Mouse (Mus musculus): Measurements from ENCODE around the gene Slc12a7. TPM values are rescaled to one million over a fixed set of nuclear protein-coding genes. Genes with fewer than 3 reads are reported as not detected.
"Not testable (repeated sequence)": the region's sequence is repeated elsewhere in the genome, so short reads cannot be mapped to it uniquely, and the experiment has no call there.

Gene Slc12a7
- polyA plus RNA-seq, 1 experiment from 2014 or later: 12.6 TPM

- Histone ChIP-seq H3K9me3 (ENCODE audit: control insufficient read depth, low read length) (no peaks in the 10 kb centered on the region), H3K4me3 (replicated peaks; ENCODE audit: low read depth, low read length) (no peak overlapping the region), H3K9ac (replicated peaks; ENCODE audit: low read length) (no peak overlapping the region), H3K4me1 (ENCODE audit: control insufficient read depth, insufficient read depth, low read length) (no peaks in the 10 kb centered on the region), H3K27me3 (ENCODE audit: control insufficient read depth, insufficient read depth, low read length) (no peaks in the 10 kb centered on the region), H3K27ac (replicated peaks; ENCODE audit: low read depth, low read length) (no peak overlapping the region), H3K36me3 (ENCODE audit: control insufficient read depth, insufficient read depth, low read length) (no peaks in the 10 kb centered on the region), H3K4me2 (ENCODE audit: low read length) (no peak overlapping the region)
- no peak for ATAC-seq (ENCODE audit: low FRiP score, low TSS enrichment)
- 94% methylated on average over 1 of the region's 1 CpGs for WGBS
- DNase-seq: no peak
Measured at GRCm38 (mm10) chr13:73694972-73695371, 37.9 kb upstream of the Slc12a7 start.

GRCm38 (mm10) chr13:73696529-73696928, 36.4 kb upstream of the Slc12a7 start:
- Histone ChIP-seq H3K27me3 (ENCODE audit: control insufficient read depth, insufficient read depth, low read length) (no peaks in the 10 kb centered on the region), H3K9me3 (ENCODE audit: control insufficient read depth, low read length) (no peaks in the 10 kb centered on the region), H3K9ac (replicated peaks; ENCODE audit: low read length) (no peak overlapping the region), H3K27ac (replicated peaks; ENCODE audit: low read depth, low read length) (no peak overlapping the region), H3K4me1 (ENCODE audit: control insufficient read depth, insufficient read depth, low read length) (no peaks in the 10 kb centered on the region), H3K4me2 (ENCODE audit: low read length) (no peak overlapping the region), H3K4me3 (replicated peaks; ENCODE audit: low read depth, low read length) (no peak overlapping the region), H3K36me3 (ENCODE audit: control insufficient read depth, insufficient read depth, low read length) (no peaks in the 10 kb centered on the region)
- DNase-seq (no peak), ATAC-seq (ENCODE audit: low FRiP score, low TSS enrichment) (no peak)
- 91% methylated on average over 3 of the region's 3 CpGs for WGBS

GRCm38 (mm10) chr13:73699714-73700113, 33.2 kb upstream of the Slc12a7 start:
- no peaks in the 10 kb centered on the region for H3K9me3 ChIP-seq (ENCODE audit: control insufficient read depth, low read length)
- no peaks in the 10 kb centered on the region for H3K4me1 ChIP-seq (ENCODE audit: control insufficient read depth, insufficient read depth, low read length)
- H3K27me3 ChIP-seq (ENCODE audit: control insufficient read depth, insufficient read depth, low read length): no peaks in the 10 kb centered on the region
- H3K27ac ChIP-seq (replicated peaks; ENCODE audit: low read depth, low read length): no peak overlapping the region
- ATAC-seq (ENCODE audit: low FRiP score, low TSS enrichment) (no peak), DNase-seq (no peak)
- 86% methylated on average over 6 of the region's 6 CpGs for WGBS
- H3K4me3 ChIP-seq (replicated peaks; ENCODE audit: low read depth, low read length): no peak overlapping the region
- no peaks in the 10 kb centered on the region for H3K36me3 ChIP-seq (ENCODE audit: control insufficient read depth, insufficient read depth, low read length)
- H3K4me2 ChIP-seq (ENCODE audit: low read length): no peak overlapping the region
- no peak overlapping the region for H3K9ac ChIP-seq (replicated peaks; ENCODE audit: low read length)

GRCm38 (mm10) chr13:73700554-73700953, 32.3 kb upstream of the Slc12a7 start:
- H3K27ac ChIP-seq (replicated peaks; ENCODE audit: low read depth, low read length): no peak overlapping the region
- H3K36me3 ChIP-seq (ENCODE audit: control insufficient read depth, insufficient read depth, low read length): no peaks in the 10 kb centered on the region
- H3K9ac ChIP-seq (replicated peaks; ENCODE audit: low read length): no peak overlapping the region
- H3K27me3 ChIP-seq (ENCODE audit: control insufficient read depth, insufficient read depth, low read length): no peaks in the 10 kb centered on the region
- no peak for DNase-seq
- no peaks in the 10 kb centered on the region for H3K9me3 ChIP-seq (ENCODE audit: control insufficient read depth, low read length)
- H3K4me2 ChIP-seq (ENCODE audit: low read length): no peak overlapping the region
- H3K4me1 ChIP-seq (ENCODE audit: control insufficient read depth, insufficient read depth, low read length): no peaks in the 10 kb centered on the region
- WGBS: 93% methylated on average over 12 of the region's 12 CpGs
- no peak overlapping the region for H3K4me3 ChIP-seq (replicated peaks; ENCODE audit: low read depth, low read length)
- ATAC-seq (ENCODE audit: low FRiP score, low TSS enrichment): no peak

- ATAC-seq (ENCODE audit: low FRiP score, low TSS enrichment) (no peak), DNase-seq (no peak)
- no peak overlapping the region for H3K9ac ChIP-seq (replicated peaks; ENCODE audit: low read length)
- no peak overlapping the region for H3K4me2 ChIP-seq (ENCODE audit: low read length)
- H3K36me3 ChIP-seq (ENCODE audit: control insufficient read depth, insufficient read depth, low read length): no peaks in the 10 kb centered on the region
- H3K9me3 ChIP-seq (ENCODE audit: control insufficient read depth, low read length): no peaks in the 10 kb centered on the region
- 84% methylated on average over 9 of the region's 9 CpGs for WGBS
- H3K27ac ChIP-seq (replicated peaks; ENCODE audit: low read depth, low read length): no peak overlapping the region
- H3K27me3 ChIP-seq (ENCODE audit: control insufficient read depth, insufficient read depth, low read length): no peaks in the 10 kb centered on the region
- H3K4me3 ChIP-seq (replicated peaks; ENCODE audit: low read depth, low read length): no peak overlapping the region
- H3K4me1 ChIP-seq (ENCODE audit: control insufficient read depth, insufficient read depth, low read length): no peaks in the 10 kb centered on the region
Measured at GRCm38 (mm10) chr13:73701161-73701883, 31.6 kb upstream of the Slc12a7 start.

GRCm38 (mm10) chr13:73702776-73703175, 30.1 kb upstream of the Slc12a7 start:
- Histone ChIP-seq H3K4me2 (ENCODE audit: low read length) (no peak overlapping the region), H3K27me3 (ENCODE audit: control insufficient read depth, insufficient read depth, low read length) (no peaks in the 10 kb centered on the region), H3K4me3 (replicated peaks; ENCODE audit: low read depth, low read length) (no peak overlapping the region), H3K36me3 (ENCODE audit: control insufficient read depth, insufficient read depth, low read length) (no peaks in the 10 kb centered on the region), H3K9me3 (ENCODE audit: control insufficient read depth, low read length) (no peaks in the 10 kb centered on the region), H3K27ac (replicated peaks; ENCODE audit: low read depth, low read length) (no peak overlapping the region), H3K9ac (replicated peaks; ENCODE audit: low read length) (no peak overlapping the region), H3K4me1 (ENCODE audit: control insufficient read depth, insufficient read depth, low read length) (no peaks in the 10 kb centered on the region)
- 90% methylated on average over 4 of the region's 4 CpGs for WGBS
- no peak for ATAC-seq (ENCODE audit: low FRiP score, low TSS enrichment)
- no peak for DNase-seq

- WGBS: 92% methylated on average over 4 of the region's 4 CpGs
- not testable (repeated sequence) for H3K36me3 ChIP-seq (ENCODE audit: control insufficient read depth, insufficient read depth, low read length); H3K4me3 ChIP-seq (replicated peaks; ENCODE audit: low read depth, low read length); H3K9ac ChIP-seq (replicated peaks; ENCODE audit: low read length); H3K9me3 ChIP-seq (ENCODE audit: control insufficient read depth, low read length); H3K4me1 ChIP-seq (ENCODE audit: control insufficient read depth, insufficient read depth, low read length); H3K27ac ChIP-seq (replicated peaks; ENCODE audit: low read depth, low read length); H3K4me2 ChIP-seq (ENCODE audit: low read length); H3K27me3 ChIP-seq (ENCODE audit: control insufficient read depth, insufficient read depth, low read length); DNase-seq; ATAC-seq (ENCODE audit: low FRiP score, low TSS enrichment)
Measured at GRCm38 (mm10) chr13:73703486-73703885, 29.4 kb upstream of the Slc12a7 start.

- 83% methylated on average over 7 of the region's 7 CpGs for WGBS
- DNase-seq: no peak
Measured at GRCm38 (mm10) chr13:73704694-73705325, 28.1 kb upstream of the Slc12a7 start, which contains the start of gene Slc6a19. TSS of gene Slc6a19 (minus strand) at chr13:73704865.

GRCm38 (mm10) chr13:73709491-73709890, 23.4 kb upstream of the Slc12a7 start:
- DNase-seq: no peak
- ATAC-seq (ENCODE audit: low FRiP score, low TSS enrichment): no peak
- H3K27ac ChIP-seq (replicated peaks; ENCODE audit: low read depth, low read length): no peak overlapping the region
- WGBS: 76% methylated on average over 6 of the region's 6 CpGs
- no peaks in the 10 kb centered on the region for H3K9me3 ChIP-seq (ENCODE audit: control insufficient read depth, low read length)
- H3K36me3 ChIP-seq (ENCODE audit: control insufficient read depth, insufficient read depth, low read length): no peaks in the 10 kb centered on the region
- no peaks in the 10 kb centered on the region for H3K27me3 ChIP-seq (ENCODE audit: control insufficient read depth, insufficient read depth, low read length)
- H3K4me3 ChIP-seq (replicated peaks; ENCODE audit: low read depth, low read length): no peak overlapping the region
- H3K4me1 ChIP-seq (ENCODE audit: control insufficient read depth, insufficient read depth, low read length): no peaks in the 10 kb centered on the region
- H3K9ac ChIP-seq (replicated peaks; ENCODE audit: low read length): no peak overlapping the region
- no peak overlapping the region for H3K4me2 ChIP-seq (ENCODE audit: low read length)

More at GRCm38 (mm10) chr13:73704694-73705325, 28.1 kb upstream of the Slc12a7 start, which contains the start of gene Slc6a19:
- Histone ChIP-seq H3K36me3 (ENCODE audit: control insufficient read depth, insufficient read depth, low read length) (no peaks in the 10 kb centered on the region), H3K9me3 (ENCODE audit: control insufficient read depth, low read length) (no peaks in the 10 kb centered on the region), H3K4me2 (ENCODE audit: low read length) (no peak within 1 kb of the TSS), H3K4me3 (replicated peaks; ENCODE audit: low read depth, low read length) (no peak within 1 kb of the TSS), H3K9ac (replicated peaks; ENCODE audit: low read length) (no peak within 1 kb of the TSS), H3K27ac (replicated peaks; ENCODE audit: low read depth, low read length) (no peak within 1 kb of the TSS), H3K4me1 (ENCODE audit: control insufficient read depth, insufficient read depth, low read length) (no peaks in the 10 kb centered on the region), H3K27me3 (ENCODE audit: control insufficient read depth, insufficient read depth, low read length) (no peaks in the 10 kb centered on the region)
- no peak for ATAC-seq (ENCODE audit: low FRiP score, low TSS enrichment)

Measured in midbrain, embryonic 14.5 days (tissue).